Mouse (Mus musculus): Measurements from ENCODE around the gene Atp8a2.
A peak's percentile ranks its signal among the peaks of the same experiment; 100 is the strongest.

Gene Atp8a2

GRCm38 (mm10) chr14:60196884-60197283 lies at the start of gene Atp8a2:
Atp8a2 (minus strand) TSS chr14:60197179.
- DNase-seq (ENCODE audit: low spot score in 2 of 2): no peak

- no peak for DNase-seq (ENCODE audit: low spot score in 2 of 2)
These were observed 41.6 kb upstream of the Atp8a2 start for GRCm38 (mm10) chr14:60238551-60238950.

DNA sequence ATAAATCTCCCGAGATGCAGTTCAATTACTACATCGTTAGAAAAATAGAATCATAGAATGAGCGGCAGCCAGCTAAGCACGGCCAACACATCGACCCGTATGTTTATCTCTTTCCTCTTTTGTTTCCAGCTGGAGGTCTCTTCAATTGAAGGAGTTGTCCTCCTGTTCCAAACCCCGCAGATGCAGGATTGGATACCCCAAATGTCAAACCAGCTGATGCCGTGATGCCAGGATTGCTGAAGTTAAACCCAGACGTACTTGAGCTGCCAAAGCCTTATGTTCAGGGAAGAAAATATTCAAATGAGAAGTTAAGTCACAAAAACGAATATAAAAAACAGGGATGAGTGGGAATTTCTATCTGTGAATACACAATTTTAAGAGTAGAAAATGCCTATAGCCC lies 22.9 kb upstream of the Atp8a2 start:
- no peak for DNase-seq (ENCODE audit: low spot score in 2 of 2)

- no peak for DNase-seq (ENCODE audit: low spot score in 2 of 2)
These were observed 20.6 kb upstream of the Atp8a2 start for GRCm38 (mm10) chr14:60217616-60218015.

- no peak for DNase-seq (ENCODE audit: low spot score in 2 of 2)
These were observed 19.1 kb upstream of the Atp8a2 start for GRCm38 (mm10) chr14:60216125-60216524.

DNA sequence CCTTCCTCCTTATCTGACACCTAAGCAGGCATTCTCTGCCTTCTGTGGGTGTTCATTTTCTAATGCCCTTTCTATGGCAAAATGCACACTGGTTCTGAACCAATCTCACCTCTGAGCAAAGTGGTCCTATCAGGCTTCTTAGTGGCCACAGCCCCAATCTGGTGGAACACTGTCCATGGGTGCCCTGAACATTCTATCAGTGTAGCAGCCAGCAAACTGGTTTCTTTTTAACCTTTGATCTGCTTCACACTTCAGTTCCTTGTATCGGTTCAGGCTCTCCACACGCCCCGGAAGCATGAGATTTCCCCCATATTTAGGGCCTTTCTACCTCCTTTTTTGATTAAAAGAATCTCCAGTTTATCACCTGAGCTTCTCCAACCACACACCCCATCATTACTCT lies 18.0 kb upstream of the Atp8a2 start:
- no peak for DNase-seq (ENCODE audit: low spot score in 2 of 2)

DNA sequence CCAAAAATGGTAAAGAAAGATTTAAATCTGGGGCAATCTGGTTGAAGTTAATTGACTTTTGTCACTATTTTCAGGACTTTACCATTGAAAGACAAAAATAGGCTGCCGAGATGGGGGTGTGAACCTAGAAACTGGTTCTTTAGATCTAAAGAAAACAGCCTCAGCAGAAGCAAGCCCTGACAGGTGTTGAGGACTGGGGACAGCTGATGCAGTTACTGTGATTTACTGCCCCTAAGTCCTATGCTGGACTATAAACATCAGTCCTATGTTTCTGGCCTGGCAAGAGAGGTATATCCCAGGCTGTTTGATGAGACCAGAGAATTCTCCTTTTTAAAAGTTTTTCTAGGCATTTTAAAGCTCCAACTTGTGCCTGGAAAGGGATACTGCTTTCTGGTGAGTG lies 17.1 kb upstream of the Atp8a2 start:
- no peak for DNase-seq (ENCODE audit: low spot score in 2 of 2)

GRCm38 (mm10) chr14:60209166-60209565 lies 12.2 kb upstream of the Atp8a2 start:
- DNase-seq (ENCODE audit: low spot score in 2 of 2): no peak

DNA sequence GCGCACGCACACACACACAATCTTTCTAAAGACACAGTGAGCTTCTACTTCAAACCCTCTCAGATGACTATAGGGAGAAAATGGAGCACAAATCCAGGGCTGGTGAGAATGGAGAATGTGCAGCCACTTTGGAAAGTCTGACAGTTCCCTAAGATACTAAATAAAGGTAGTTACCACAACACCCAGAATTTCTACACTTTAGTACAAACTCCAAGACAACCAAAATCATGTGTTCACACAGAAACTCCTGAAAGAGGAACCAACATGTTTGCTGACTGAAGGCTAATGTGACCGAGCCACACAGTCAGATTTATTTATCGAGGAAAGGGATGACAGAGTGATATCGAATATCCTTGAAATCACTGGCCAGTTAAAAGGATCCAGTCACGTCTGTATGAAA lies 8.0 kb upstream of the Atp8a2 start:
- DNase-seq (ENCODE audit: low spot score in 2 of 2): no peak

DNA sequence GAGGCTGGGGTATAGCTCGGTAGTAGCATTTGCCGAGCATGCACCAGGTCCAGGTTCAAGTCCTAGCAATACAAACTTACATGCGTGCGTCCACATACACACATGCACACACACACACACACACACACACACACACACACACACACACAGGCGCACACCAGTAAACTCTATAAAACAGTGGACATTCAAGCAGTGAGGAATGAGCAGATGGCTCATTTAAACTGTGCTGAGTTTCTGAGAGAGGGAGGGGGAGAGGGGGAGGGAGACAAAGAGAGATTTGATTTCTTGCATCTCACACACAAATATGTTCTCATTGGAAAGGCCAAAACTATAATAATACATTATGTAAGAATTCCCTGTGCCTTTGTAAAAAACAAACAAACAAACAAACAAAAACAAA lies 980 bp downstream of the Atp8a2 start:
- DNase-seq (ENCODE audit: low spot score in 2 of 2): no peak

DNA sequence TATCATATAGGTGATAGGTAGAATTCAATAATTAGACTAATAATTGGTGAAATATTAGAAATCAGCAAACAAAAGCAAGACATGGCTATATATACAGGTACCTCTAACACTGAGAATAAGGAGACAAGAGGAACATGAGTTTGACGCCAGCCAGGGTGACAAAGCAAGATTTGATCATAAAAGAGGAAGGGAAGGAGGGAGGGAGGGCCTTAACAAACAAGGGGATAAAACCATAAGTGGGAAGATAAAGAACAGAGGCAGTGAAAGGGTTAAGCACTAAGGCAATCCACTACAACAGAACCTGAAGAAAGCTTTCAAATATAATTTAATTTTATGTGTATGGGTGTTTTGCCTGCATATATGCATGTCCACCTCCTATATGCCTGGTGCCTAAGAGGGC lies 2.4 kb downstream of the Atp8a2 start:
- DNase-seq (ENCODE audit: low spot score in 2 of 2): no peak

DNA sequence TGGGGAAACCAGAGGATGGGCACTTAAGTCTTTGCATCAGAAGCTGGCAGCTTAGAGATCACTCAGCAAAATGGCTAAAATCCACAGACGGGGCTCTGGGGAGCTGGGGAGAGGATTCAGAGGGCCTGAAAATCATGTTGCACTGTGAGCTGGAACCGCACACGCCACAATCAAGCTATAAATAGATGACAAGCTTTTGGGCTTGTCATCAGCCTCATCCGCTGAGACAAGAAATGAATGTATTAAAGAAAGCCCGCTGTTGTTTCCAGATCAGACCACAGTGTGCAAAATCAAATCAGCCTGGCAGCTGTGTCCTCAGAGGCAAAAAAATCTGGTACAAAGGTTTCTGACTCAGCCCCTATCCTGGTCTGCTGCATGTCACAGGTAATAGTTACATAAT lies 7.2 kb downstream of the Atp8a2 start:
- no peak for DNase-seq (ENCODE audit: low spot score in 2 of 2)

DNA sequence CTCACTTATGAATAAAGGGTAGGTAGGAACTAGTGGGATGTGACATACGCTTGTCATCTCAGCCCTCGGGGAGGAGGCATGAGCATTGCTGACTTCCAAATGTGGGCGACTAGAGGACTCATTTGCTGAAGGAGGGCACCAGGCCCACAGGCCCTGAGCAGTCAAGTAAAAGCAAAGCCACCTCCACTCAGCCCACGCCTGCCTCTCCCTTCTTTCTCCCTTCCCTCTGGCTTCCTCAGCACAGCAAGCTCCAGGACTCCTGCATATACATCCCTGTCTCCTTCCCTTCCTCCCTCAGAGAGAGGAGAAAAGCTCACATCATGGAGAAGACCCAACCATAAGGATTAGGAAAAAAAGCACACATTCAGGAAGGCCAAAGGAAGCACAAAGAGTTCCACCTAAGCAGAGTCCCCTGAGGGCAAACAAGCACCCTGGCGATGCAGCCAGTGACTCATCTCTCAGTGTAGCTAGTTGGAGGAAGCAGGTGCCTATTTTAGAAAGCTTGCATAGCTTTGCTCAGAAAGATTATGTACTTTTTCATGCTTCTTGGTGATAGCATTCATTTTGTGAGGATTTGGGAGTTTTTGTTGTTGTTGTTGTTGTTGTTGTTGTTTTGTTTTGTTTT lies 8.7 kb downstream of the Atp8a2 start:
- DNase-seq (ENCODE audit: low spot score in 2 of 2): no peak

GRCm38 (mm10) chr14:60181306-60181705 lies 15.7 kb downstream of the Atp8a2 start:
- DNase-seq (ENCODE audit: low spot score in 2 of 2): no peak

GRCm38 (mm10) chr14:60178571-60178955 lies 18.4 kb downstream of the Atp8a2 start:
- DNase-seq (ENCODE audit: low spot score in 2 of 2): no peak

DNA sequence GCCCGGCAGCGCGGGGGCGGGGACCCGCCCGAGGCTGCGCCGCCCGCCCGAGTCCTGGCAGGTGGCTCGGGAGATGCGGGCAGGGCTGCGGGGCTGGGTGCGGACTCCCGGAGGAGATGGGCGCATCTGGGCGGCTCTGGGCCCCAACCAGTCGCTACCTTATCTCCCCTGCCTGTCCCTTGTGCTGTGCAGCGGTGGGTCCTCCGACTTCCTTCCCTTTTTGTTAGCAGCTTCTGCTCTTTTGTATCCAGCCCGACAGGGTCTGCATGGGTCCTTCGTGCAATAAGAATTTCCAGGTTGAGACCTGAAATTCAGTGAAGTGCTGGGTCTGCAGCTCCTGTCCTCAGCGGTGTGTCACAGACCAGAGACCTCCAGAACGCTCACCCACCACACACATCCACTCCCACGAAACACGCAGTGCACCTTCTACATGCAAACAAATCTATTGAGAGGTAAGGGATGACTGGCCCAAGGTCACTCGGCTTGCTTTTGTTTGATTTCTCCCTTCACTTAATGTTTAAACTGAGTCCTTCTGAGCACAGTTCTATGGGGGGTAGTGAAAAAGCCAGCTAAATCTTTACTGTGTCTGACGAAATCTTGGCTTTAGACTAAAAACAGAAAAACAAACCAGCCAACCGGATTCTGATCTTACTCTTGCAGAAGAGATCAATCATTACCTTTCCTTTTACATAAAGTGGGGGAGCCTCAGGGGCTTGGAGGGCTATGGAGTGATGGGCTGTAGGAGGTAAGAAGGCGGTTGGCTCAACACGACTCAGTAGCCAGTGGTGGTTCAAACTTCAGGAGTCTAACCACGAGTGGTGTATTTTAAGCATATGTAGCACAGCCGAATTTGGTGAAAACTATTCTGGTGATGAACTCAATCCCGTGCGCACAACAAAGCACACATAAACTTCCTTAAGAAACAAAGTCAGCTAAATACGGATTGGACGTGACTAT lies 19.1 kb downstream of the Atp8a2 start:
- peak in 1 of 2 experiments; percentile 34 for DNase-seq (ENCODE audit: low spot score in 2 of 2)

DNA sequence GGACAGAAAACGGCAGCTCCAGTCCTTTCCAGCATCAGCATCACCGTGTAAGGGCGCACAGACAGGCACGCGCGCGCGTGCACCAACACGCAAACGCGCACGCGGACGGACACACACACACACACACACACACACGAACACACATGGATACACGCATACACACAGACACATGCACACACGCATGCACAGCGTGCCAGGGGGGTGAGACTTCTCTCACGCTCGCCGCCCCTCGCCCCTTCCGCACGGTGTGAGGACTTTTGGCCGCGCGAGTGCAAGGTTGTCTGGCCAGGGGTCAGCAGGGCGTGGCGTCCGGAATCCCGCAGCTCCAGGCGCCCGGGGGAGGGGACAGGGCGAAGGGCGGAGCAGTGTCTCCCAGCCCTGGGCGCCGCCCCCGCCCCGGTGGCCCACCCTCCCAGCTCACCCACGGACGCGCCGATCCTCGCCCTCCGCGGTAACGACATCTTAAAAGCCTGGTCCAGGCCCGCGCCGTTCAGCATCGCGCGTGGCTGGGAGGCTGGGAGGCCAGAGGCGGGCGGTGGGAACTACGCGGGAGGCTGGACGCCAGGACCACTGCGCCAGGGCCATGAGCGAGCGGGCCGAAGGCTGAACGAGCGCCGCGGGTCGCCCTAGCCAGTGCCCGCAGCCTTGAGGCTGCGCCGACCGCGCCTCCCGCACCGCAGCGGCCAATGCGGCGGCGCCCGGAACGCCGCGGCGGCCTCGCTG lies 19.9 kb downstream of the Atp8a2 start:
- DNase-seq (ENCODE audit: low spot score in 2 of 2): peak; percentile 56 to 59

GRCm38 (mm10) chr14:60176469-60176890 lies 20.5 kb downstream of the Atp8a2 start:
- DNase-seq (ENCODE audit: low spot score in 2 of 2): no peak

- no peak for DNase-seq (ENCODE audit: low spot score in 2 of 2)
These were observed 24.5 kb downstream of the Atp8a2 start for GRCm38 (mm10) chr14:60172286-60173055.

DNA sequence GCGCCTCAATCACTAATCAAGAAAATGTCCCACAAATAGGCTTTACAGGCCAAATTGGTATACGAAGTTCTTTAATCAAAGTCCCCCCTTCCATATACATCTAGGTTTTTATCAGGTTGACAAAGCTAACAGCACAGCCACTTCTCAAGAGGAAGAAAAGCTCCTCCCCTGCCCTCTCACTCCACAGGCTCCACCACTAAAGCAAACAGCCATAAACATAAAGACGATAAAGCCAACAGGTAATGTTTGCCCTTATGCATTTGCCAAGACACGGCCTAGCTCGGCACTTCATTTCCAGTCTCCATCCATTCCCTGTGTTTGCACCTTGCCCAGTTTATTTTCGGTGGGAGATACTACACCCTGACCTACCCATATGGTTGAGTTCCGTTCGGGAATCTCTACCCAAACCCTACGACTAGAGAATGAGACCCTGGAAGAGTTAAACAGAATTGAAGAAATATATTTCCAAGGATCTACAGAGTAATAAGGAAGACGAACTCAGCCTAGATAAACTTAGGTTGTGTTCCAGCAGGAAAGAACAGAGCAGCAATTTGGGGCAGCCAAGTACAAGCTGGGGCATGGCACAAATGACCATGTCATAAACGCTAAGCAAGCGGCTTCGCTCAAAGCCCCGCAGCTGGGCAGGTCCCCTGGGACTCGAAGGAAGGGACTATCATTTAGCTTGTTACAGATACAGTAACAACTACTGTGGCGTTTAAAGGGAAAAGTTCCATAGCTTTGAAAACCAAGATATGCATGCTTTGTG lies 26.0 kb downstream of the Atp8a2 start:
- peak; percentile 41 to 46 for DNase-seq (ENCODE audit: low spot score in 2 of 2)

DNA sequence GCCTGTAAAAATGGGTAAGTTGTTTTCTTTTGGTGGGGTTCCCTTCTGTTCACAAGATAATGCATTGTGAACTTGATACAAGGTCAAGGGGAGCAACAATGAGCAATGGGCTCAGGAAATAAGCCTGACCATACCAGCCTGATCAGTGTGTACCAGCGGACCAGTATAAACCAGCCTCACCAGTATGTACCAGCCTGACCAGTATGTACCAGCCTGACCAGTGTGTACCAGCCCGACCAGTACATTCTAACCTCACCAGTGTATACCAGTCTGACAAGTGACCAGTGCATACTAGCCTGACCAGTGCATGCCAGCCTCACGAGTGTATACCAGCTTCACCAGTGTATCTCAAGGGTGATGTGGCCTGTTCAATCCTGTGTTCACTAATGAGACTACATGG lies 33.6 kb downstream of the Atp8a2 start:
- peak in 1 of 2 experiments; percentile 18 for DNase-seq (ENCODE audit: low spot score in 2 of 2)
